Mouse (Mus musculus): ENCODE measurements at regions not wholly inside any gene's neighbourhood (a gene's known extent, or its start where the extent isn't known, plus 50 kb on each side); places are given as distances from the start of the nearest gene placed in this dataset.
"Not testable (repeated sequence)": the region's sequence is repeated elsewhere in the genome, so short reads cannot be mapped to it uniquely, and the experiment has no call there.

DNA sequence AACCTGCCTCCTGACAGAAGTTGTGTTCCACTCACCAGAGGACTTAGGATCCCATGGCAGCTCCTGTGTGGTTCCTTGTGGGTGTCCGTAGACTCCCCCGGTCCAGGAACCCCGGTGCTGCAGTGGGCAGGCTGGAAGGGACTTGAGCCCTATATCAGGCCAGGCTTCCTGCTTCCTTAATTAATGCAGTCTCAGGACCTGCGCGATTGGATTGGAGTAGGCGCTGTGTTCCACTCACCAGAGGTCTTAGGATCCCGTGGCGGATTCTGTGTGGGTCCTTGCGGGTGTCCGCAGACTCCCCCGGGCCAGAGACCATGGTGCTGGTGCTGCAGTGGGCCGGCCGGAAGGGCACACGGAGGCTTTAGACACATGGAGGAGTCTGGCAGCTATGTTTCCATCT is 288.7 kb downstream of the Fut8 start:
- DNase-seq (ENCODE audit: extremely low read depth, insufficient read length, low spot score), result not testable (repeated sequence)

DNA sequence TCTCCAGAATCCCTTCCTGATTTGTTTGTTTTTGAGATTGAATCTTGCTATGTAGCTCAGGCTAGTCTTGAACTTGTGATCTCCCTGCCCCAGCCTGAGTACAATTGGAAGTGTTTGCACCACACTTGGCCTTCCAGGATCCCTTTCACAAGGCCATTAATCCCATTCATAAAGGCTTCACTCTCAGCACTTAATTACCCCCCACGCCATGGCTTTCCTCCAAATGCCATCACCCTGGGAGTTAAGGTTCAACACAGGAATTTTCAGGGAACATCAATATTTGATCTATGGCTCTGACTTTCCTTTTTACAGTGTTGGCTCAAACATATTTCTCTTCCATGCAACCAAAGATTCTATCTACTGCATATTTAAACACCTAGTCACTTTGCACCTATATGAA is 289.6 kb downstream of the Fut8 start:
- no peak for DNase-seq (ENCODE audit: extremely low read depth, insufficient read length, low spot score)

DNA sequence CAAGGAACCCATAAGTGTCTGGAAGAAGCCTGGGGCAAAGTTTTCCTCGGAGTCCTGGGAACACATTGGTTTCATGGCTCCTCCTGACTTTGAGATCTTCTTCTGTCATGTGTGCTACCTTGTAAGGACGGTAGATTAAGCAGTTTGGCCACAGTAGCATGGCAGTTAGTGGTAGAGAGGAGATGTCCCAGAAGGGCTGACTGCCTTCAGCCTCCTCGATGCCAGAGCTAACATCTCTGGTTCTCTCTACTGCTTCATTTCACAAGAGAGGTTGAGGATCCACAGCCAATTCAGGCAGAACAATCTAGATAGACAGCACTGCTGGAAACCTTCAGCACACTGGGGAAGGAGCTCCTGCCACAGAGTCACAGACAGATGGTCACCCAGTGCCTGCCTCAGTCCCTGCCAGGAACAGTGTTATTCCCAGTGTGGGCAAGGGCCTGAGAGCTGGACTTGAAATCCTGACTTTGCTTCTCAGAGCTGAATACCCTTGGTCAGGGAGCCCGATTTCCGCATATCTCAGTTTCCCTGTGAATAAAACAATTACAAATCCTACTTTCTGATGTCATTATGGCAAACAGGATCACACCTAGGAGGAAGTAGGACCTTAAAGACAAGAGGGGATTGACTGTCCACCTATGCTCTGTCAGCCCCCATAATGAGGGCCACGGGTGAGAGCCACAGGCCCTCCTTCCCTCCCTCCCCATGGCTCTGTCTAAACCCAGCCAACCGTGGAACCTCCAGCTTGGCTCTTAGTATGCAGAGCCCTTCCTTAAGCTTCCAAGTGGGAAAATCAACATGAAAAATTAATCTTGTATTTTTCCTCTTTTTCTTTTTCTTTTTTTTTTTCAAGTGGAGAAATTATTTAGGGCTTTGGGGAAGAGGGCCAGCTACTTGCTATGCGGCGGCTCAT is 290.3 kb downstream of the Fut8 start:
- no peak for DNase-seq (ENCODE audit: extremely low read depth, insufficient read length, low spot score)

DNA sequence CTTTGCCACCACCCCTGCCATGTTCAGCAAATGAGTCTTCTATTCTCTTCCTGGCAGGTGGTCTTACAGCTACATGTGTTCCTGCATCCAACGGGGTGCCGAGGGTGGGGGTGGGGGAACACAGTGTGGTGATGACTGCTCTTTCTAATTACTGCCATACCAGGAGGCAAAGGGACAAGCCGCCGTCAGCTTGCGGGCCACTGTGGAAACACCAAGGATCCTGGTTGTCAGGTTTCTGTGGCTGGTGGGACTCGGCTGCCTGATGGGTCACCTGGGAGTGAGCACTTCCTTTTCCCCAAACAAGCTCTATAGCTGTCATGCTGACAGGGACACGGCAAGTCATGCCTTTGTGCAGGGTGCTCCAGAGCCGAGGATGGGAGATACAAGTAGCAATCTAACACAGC is 290.9 kb downstream of the Fut8 start:
- no peak for DNase-seq (ENCODE audit: extremely low read depth, insufficient read length, low spot score)

DNA sequence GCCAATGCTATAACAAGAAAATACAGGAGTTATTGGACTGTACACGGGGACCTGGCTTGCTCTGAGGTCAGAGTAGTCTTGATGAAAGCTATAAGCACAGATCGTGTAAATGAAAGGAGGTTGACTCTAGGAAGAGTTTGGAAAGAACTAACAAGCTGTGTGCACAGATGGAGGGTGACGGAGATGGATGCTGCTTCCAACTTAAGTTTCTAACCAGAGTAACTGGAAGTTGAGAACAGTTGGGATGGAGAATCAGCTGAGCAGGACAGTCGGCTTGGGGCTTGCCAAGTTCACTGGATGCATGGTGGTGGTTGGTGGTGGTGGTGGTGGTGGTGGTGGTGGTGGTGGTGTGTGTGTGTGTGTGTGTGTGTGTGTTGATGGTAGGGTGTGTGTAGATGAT is 291.5 kb downstream of the Fut8 start:
- DNase-seq (ENCODE audit: extremely low read depth, insufficient read length, low spot score), result no peak

DNA sequence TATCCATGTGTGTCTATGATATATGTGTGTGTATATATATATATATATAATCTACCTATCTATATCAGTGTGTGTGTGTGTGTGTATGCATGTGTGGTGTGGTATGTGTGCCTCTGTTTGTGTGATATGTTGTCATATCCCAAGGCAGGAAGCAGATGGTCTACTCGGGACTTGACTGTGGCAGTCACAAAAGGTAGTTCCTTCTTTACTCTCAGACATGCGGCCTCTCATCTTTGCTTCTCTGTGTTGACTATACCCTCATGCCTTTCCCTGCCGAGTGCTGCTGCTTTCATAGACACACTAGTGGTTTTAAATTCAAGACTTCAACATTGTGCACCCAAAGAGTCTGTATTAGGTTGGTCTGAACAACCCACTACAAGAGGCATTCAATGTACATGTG is 292.0 kb downstream of the Fut8 start:
- DNase-seq (ENCODE audit: extremely low read depth, insufficient read length, low spot score), result no peak

DNA sequence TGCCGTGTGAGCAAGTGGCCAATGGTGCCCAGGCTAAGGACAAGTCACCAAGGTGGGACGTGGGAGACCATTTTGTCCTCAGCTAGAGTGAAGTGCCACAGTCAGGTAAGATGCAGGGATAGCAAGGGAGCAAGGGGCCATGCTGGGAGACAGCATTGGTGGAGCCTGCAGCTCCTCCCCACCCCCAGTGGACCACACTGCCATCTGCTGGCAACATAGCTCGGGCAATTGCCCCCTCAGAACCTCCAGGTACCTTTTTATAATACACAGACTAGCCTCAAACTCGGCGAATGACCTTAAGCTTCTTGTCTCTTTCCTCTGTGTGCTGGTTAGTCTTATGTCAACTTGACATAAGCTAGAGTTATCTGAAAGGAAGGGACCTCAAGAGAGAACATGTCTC is 293.4 kb downstream of the Fut8 start:
- peak; percentile 15 for DNase-seq (ENCODE audit: extremely low read depth, insufficient read length, low spot score)

DNA sequence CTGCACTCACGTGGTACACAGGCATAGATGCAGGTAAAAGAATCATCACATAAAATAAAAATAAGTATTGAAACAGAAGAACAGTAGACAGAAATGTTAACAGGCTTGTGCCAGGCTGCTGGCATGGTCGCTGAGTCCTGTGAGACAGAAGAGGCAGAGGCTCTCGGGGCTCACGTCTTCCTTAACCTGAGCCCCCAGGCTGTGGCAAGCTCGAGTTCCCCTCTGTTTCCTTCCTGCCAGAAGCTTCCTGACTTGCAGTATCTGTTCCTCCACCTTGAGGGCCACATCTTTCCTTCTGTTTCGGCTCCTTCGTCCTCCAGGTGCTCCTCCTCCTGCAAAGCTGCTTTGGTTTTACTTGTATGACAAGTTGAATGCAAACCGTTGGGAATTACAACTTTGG is 294.6 kb downstream of the Fut8 start:
- no peak for DNase-seq (ENCODE audit: extremely low read depth, insufficient read length, low spot score)

DNA sequence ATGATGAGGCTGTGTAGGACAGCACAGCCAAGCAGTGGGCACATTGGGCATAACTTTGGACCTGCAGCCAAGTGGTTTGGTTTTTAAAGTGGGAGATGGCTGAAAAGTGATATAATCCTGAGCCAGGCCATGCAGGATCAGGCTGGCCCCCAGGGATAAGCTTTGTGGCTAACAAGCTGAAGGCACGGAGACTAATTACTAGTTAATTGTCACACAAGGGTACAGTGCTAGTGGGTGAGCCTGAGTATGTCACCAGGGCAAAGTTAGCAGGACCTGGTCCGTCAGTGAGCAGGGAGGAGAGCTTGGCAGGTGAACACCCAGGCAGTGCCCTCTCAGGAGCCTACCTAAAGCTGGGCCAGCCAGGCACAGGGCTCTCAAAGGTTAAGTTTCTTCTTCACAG is 295.7 kb downstream of the Fut8 start:
- no peak for DNase-seq (ENCODE audit: extremely low read depth, insufficient read length, low spot score)

DNA sequence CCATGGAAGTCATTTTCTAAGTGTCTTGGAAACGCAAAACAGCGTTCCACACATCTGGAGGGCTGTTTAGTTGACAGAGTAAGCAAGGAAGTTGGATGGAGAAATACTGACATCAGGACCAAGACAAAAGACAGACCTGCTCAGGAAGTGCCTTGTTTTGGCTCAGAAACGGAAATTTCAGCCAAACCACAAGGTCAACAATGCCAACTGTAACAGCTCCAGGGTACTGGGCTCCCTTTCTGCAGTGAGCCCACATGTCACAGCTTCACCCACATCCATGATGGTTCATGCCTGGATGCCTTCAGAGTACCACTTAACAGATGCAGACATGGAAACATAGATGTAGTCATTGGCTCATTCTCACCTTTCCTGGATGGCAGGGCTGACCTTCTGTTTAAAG is 296.2 kb downstream of the Fut8 start:
- no peak for DNase-seq (ENCODE audit: extremely low read depth, insufficient read length, low spot score)

DNA sequence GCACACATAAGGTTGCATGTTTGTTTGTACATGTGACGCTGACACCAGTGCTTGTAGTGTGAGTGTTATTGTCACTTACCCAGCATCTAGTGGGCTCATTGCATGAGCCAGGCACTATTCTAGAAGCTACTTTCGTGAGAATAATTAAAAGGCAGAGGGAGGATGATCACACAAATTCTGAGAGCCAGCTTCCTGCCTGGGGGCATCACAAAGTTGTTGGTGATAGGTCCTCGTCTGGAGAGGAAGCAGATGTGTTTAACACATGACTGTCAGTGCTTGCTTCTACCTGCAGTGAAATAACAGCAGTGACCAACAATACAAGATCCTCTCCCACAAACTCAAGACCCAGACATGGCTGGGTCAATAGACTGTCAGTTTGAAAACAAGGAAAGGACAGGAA is 297.2 kb downstream of the Fut8 start:
- DNase-seq (ENCODE audit: extremely low read depth, insufficient read length, low spot score), result no peak

DNA sequence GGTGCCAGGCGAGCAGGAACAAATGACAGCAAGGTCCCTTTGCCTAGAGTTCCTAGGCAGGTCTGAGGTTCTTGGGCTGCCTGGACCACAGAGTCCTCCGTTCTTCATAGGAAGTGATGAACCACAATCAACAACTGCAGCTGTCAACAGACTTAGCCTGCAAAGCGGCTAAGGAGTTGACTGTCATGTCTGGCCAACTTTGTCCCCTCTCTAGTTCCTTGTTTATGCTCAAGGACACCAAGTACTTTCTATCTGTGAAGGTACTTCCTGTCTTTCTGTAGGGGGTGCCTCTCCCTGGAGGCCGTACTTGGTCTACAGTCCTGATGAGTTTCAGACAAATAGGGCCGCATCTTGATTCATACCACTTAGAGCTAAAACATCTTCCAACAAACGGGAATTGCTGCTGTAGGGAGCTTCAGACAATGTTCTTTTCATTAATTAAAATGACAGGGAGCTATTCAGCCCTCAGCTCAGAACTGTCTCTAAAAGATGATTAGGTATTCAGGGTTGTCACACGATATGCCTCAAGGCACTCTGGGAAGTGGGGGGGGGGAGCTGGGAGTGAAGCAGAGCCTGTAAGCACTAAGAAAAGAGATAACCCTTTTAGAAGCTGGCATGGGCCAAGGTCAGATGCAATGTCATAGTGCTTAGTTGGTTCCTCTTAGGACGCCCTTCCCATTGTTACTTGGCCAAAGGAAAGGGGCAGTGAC is 299.4 kb downstream of the Fut8 start:
- DNase-seq (ENCODE audit: extremely low read depth, insufficient read length, low spot score), result no peak

DNA sequence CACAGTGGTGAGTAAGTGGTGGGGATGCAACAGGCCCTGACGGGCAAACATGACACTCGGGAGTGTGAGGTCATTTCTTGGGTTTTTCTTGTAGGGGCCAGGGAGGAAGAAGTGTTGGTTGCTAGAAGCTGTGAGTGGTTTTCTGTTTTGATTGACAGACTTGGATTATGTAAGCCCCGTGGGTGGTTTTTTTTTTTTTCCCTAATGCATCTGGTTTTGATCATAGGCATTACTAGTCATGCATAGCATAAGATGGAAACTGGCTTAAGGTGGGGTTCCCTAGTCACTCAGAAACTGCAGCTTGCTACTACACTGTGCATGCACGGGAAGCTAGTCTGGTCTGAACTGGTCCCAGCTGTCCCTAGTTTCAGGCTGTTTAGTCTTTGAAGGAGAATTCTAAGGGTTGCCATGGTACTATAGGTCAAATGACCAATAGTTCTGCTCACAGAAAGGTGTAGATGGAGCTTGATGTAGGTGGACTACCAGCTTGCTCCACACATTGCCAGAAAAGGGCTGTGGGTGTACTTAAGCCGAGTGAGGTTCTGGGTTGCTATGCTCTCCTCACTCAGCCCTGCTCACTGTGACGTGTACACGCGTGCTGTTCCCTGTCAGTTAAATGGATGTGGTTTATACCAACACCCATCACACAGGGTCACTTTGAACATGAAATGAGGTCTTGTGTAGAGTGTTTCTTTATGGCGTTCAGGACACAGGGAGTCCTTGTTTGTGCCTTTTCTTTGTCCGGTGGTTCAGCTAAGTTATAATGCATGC is 301.9 kb downstream of the Fut8 start:
- no peak for DNase-seq (ENCODE audit: extremely low read depth, insufficient read length, low spot score)

DNA sequence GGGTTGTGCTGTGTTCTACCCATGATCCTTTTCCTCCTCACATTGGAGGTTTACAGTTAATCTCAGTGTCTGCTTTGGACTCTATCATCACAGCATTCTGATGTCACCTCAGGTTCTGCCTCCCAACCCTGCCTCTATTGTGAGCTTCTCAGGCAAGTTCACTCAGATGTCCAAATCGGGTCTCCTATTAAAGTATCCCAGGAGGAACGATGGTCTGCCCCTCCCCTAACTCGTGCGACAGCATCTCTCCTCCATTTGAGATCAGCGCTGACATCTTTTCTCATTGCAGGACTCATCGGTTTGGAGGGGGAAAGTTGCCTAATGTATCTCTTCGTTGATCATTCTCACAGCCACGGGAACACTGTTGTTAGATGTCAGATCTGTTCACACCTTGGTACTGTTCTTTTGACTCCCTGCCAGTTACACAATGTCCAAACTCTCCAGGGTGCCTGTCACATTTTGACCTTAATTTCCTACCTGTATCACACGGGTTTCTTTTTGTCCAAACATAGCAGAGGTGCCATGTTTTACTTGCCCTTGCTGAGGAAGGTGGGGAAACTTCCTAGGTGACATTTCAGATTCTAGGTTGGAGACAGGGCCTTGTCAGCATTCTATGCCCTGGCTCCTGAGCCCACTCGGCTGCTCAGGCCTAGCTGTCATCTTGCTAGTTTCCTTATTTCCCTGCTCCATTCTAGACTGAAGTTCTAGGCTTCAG is 303.3 kb downstream of the Fut8 start:
- no peak for DNase-seq (ENCODE audit: extremely low read depth, insufficient read length, low spot score)

DNA sequence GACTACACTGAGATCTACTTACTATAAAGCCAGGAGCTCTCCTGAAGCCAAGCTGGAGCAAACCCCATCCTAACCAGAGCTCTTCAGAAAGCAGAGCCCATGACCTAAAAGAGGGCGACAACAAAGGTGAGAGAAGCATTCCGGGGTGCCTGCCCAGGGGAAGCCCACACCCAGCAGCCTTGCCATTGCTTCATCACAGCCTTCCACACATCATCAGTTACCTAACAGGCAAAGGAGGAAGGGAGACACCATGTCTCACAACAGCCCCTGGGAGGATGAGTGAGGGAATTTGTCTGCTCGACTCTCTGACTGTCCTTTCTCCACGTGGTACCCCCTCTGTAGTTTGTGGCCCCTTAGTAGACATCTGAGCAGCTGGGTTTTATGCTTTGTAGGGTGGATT is 303.9 kb downstream of the Fut8 start:
- no peak for DNase-seq (ENCODE audit: extremely low read depth, insufficient read length, low spot score)

DNA sequence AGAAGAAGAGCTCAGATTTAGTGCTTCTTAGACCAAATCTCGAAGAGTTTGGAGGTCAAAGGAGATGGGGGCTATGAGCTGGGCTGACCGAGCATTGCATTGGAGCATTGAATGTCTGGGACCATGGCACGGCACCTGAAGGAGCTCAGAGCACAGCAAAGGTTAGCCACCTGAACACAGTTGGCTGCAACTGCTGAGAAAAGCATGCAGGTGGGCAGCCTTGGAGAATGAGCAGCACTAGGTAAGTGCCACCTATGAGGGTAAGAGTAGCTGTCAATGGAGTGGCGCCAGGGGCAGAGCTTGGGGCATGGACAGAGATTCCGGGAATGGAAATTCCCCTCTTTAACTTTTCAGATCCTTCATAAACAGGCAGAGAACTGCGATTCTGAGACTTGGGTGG is 305.7 kb downstream of the Fut8 start:
- DNase-seq (ENCODE audit: extremely low read depth, insufficient read length, low spot score), result no peak

DNA sequence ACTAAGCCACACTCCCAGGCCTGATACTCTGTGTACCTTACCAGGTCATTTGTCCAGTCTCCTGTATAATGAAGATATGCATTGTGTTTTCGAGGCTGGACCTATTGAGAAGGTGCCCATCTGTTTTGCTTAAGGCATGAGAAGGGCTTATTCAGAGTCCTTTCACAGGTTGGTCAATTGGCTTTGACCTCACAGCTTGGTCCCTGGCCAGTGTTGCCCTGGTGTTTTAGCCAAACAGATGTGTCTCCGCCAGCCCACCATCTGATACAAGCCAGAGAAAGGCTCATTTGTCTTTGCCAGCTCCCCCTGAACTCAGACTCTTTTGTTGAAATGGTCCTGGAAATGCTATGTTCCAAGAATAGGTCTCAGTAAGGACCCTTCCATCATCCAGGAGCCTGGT is 308.2 kb downstream of the Fut8 start:
- no peak for DNase-seq (ENCODE audit: extremely low read depth, insufficient read length, low spot score)

DNA sequence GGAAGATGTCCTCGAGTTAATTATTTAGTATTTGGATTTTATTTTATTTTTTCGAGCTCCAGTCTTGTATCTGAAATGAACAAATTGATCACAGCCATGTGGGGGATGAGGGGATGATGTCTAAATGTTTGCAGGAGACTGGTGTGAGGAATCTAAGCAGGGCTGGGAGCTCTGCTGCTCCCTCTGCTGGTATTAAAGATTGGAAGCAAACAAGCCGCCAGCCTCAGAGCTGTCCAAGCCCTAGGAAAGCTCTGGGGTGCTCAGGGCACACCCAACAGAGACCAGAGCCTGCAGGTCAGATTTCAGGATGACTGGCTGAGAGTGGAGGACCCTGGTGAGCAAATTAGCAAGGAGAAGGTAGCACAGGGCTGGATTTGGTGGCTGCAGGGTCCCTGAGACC is 330.4 kb downstream of the Fut8 start:
- DNase-seq (ENCODE audit: extremely low read depth, insufficient read length, low spot score), result peak; percentile 4

DNA sequence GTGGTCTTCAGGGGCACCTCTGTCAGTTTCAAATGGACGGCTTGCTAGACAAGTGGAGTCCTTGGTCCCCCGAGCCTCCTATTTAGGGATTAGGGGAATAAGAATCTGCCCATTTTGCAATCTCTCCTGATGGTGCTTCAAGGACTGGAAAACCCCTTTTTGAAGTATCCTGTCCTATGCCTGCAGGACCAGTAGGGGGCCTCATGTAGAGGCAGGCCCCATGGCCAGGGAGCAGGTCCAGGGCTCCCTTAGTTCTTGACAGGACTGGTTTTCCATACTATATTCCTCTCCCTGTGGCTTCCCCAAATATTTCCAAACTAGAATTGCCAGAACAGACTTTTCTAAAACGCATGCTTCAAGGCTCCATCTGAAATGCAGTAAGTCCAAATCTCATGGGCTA is 332.6 kb downstream of the Fut8 start:
- DNase-seq (ENCODE audit: extremely low read depth, insufficient read length, low spot score), result no peak

DNA sequence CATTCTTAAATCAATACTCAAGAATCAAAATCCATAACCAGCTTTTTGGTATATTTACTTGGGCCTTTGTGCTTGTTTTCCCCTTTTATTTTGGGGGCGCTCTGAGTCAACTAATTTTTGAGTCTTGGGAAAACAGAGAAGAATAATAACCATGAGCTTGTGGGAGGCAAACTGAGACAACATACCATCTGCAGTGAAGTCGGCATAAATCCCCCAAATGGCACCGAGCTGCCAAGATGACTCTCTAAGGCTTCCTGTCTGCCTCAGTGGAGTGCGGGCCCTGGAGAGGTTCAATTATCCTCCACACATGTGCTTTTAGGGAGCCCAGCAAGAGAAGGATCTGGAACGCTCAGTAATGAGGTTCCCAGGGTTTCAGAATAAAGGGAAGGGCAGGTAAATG is 333.1 kb downstream of the Fut8 start:
- no peak for DNase-seq (ENCODE audit: extremely low read depth, insufficient read length, low spot score)

DNA sequence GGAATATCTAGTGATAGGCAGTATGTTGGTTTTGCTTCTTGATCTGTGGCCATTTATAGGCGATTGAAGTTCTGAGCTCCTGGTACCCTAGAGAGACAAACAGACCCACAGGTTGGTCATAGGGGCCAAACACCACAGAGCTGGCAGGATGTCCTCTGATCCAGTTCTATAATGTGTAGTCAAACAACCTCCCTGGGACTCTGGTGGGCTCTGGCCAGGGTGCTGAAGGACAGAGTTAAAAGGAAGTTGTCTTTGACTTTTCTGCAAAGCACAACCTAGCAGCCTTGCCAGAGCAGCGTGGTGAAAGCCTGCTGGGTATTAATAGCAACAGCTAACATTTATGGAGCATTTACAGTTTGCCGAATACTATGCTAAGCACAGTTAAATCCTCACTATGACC is 337.1 kb downstream of the Fut8 start:
- no peak for DNase-seq (ENCODE audit: extremely low read depth, insufficient read length, low spot score)

Data from 3134 (cell line).